Mouse (Mus musculus) hindbrain, embryonic 12.5 days (tissue): ENCODE measurements at regions not wholly inside any gene's neighbourhood (a gene's known extent, or its start where the extent isn't known, plus 50 kb on each side); places are given as distances from the start of the nearest gene placed in this dataset.

Source experiments
- ATAC-seq: fragments of 200-750 bp; cut with Nextera tagmentation; 2 replicates; pipeline ENCODE4 v1.8.0; 2017; ENCODE audit warnings: moderate TSS enrichment; ENCODE audit not compliant: low FRiP score
- H3K27ac ChIP-seq: fragments of 300-500 bp; sonication (generic); 2 replicates; pipeline ENCODE4 v1.5.1; 2016; ENCODE audit warnings: mild to moderate bottlenecking
- H3K27me3 ChIP-seq: fragments of 300-500 bp; sonication (generic); 2 replicates; pipeline ENCODE4 v1.6.1; 2016; ENCODE audit warnings: mild to moderate bottlenecking
- H3K36me3 ChIP-seq: fragments of 300-500 bp; sonication (generic); 2 replicates; pipeline ENCODE4 v1.6.1; 2016; ENCODE audit warnings: mild to moderate bottlenecking
- H3K4me1 ChIP-seq: fragments of 300-500 bp; sonication (generic); 2 replicates; pipeline ENCODE4 v1.6.1; 2016
- H3K4me2 ChIP-seq: fragments of 300-500 bp; sonication (generic); replicated peaks from 2 replicates; pipeline ENCODE4 v1.6.1; 2016; ENCODE audit warnings: mild to moderate bottlenecking
- H3K4me3 ChIP-seq: fragments of 300-500 bp; sonication (generic); 2 replicates; pipeline ENCODE4 v1.5.1; 2016; ENCODE audit warnings: mild to moderate bottlenecking
- H3K9ac ChIP-seq: fragments of 300-500 bp; sonication (generic); 2 replicates; pipeline ENCODE4 v1.6.1; 2016; ENCODE audit warnings: mild to moderate bottlenecking, moderate library complexity
- H3K9me3 ChIP-seq: fragments of 300-500 bp; sonication (generic); replicated peaks from 2 replicates; pipeline ENCODE4 v1.6.1; 2016; ENCODE audit warnings: mild to moderate bottlenecking
- WGBS: fragments of 180-500 bp; shearing (Covaris S2); methylation state at CpG from one replicate; pipeline ENCODE4 v1.1.7; 2016; 5-methylcytosine and 5-hydroxymethylcytosine counted together

GRCm38 (mm10) chr6:148555651-148556483 is 111.7 kb upstream of the Tmtc1 start:
- H3K9ac ChIP-seq: no peak overlapping the region
- no peaks in the 10 kb centered on the region for H3K36me3 ChIP-seq
- no peak overlapping the region for H3K4me2 ChIP-seq
- WGBS: 81% methylated on average over 5 of the region's 5 CpGs
- H3K4me1 ChIP-seq: no peaks in the 10 kb centered on the region
- no peak overlapping the region for H3K4me3 ChIP-seq
- no peaks in the 10 kb centered on the region for H3K27me3 ChIP-seq
- H3K9me3 ChIP-seq: no peaks in the 10 kb centered on the region
- ATAC-seq: no peak
- no peak overlapping the region for H3K27ac ChIP-seq

- Histone ChIP-seq H3K9me3 (no peaks in the 10 kb centered on the region), H3K9ac (no peak overlapping the region), H3K27ac (no peak overlapping the region), H3K4me2 (no peak overlapping the region), H3K4me1 (no peaks in the 10 kb centered on the region), H3K4me3 (no peak overlapping the region), H3K36me3 (no peaks in the 10 kb centered on the region), H3K27me3 (no peaks in the 10 kb centered on the region)
- 92% methylated on average over 3 of the region's 3 CpGs for whole genome bisulfite sequencing
- ATAC-seq: no peak
These were observed 110.3 kb upstream of the Tmtc1 start for GRCm38 (mm10) chr6:148554463-148554862.

GRCm38 (mm10) chr6:148553616-148554015 is 109.4 kb upstream of the Tmtc1 start:
- no peak overlapping the region for H3K4me2 ChIP-seq
- no peak overlapping the region for H3K9ac ChIP-seq
- H3K4me3 ChIP-seq: no peak overlapping the region
- no peaks in the 10 kb centered on the region for H3K36me3 ChIP-seq
- no peak for ATAC-seq
- H3K27ac ChIP-seq: no peak overlapping the region
- H3K9me3 ChIP-seq: no peaks in the 10 kb centered on the region
- H3K27me3 ChIP-seq: no peaks in the 10 kb centered on the region
- no peaks in the 10 kb centered on the region for H3K4me1 ChIP-seq
- WGBS: 88% methylated on average over 5 of the region's 5 CpGs

- H3K36me3 ChIP-seq: no peaks in the 10 kb centered on the region
- 77% methylated on average over 3 of the region's 3 CpGs for WGBS
- no peaks in the 10 kb centered on the region for H3K27me3 ChIP-seq
- no peak overlapping the region for H3K4me3 ChIP-seq
- no peak overlapping the region for H3K27ac ChIP-seq
- no peak overlapping the region for H3K4me2 ChIP-seq
- no peaks in the 10 kb centered on the region for H3K4me1 ChIP-seq
- H3K9ac ChIP-seq: no peak overlapping the region
- ATAC-seq: no peak
- no peaks in the 10 kb centered on the region for H3K9me3 ChIP-seq
These were observed 106.9 kb upstream of the Tmtc1 start for GRCm38 (mm10) chr6:148551097-148551496.

- no peak overlapping the region for H3K4me3 ChIP-seq
- no peaks in the 10 kb centered on the region for H3K9me3 ChIP-seq
- H3K27me3 ChIP-seq: no peaks in the 10 kb centered on the region
- no peaks in the 10 kb centered on the region for H3K36me3 ChIP-seq
- WGBS: 84% methylated on average over 2 of the region's 2 CpGs
- H3K9ac ChIP-seq: no peak overlapping the region
- no peak overlapping the region for H3K4me2 ChIP-seq
- ATAC-seq: no peak
- H3K4me1 ChIP-seq: no peaks in the 10 kb centered on the region
- no peak overlapping the region for H3K27ac ChIP-seq
These were observed 104.1 kb upstream of the Tmtc1 start for GRCm38 (mm10) chr6:148548138-148548778.

GRCm38 (mm10) chr6:148543047-148543446 is 98.9 kb upstream of the Tmtc1 start:
- 80% methylated on average over 3 of the region's 3 CpGs for WGBS
- Histone ChIP-seq H3K4me3 (no peak overlapping the region), H3K9me3 (no peaks in the 10 kb centered on the region), H3K4me2 (no peak overlapping the region), H3K36me3 (no peaks in the 10 kb centered on the region), H3K9ac (no peak overlapping the region), H3K4me1 (no peaks in the 10 kb centered on the region), H3K27ac (no peak overlapping the region), H3K27me3 (no peaks in the 10 kb centered on the region)
- ATAC-seq: no peak

- Histone ChIP-seq H3K9ac (no peak overlapping the region), H3K27ac (no peak overlapping the region), H3K27me3 (no peaks in the 10 kb centered on the region), H3K36me3 (no peaks in the 10 kb centered on the region), H3K4me2 (no peak overlapping the region), H3K4me3 (no peak overlapping the region), H3K4me1 (no peaks in the 10 kb centered on the region), H3K9me3 (no peaks in the 10 kb centered on the region)
- 85% methylated on average over 2 of the region's 2 CpGs for whole genome bisulfite sequencing
- ATAC-seq: no peak
These were observed 97.8 kb upstream of the Tmtc1 start for GRCm38 (mm10) chr6:148541981-148542380.

GRCm38 (mm10) chr6:148539207-148539960 is 95.2 kb upstream of the Tmtc1 start:
- 48% methylated on average over 4 of the region's 4 CpGs for WGBS
- no peak for ATAC-seq

GRCm38 (mm10) chr6:148534364-148534763 is 90.2 kb upstream of the Tmtc1 start:
- ATAC-seq: no peak

More at GRCm38 (mm10) chr6:148539207-148539960, 95.2 kb upstream of the Tmtc1 start:
- Histone ChIP-seq H3K27me3 (no peaks in the 10 kb centered on the region), H3K36me3 (no peaks in the 10 kb centered on the region), H3K27ac (no peak overlapping the region), H3K4me2 (no peak overlapping the region), H3K4me1 (no peaks in the 10 kb centered on the region), H3K9me3 (no peaks in the 10 kb centered on the region), H3K4me3 (no peak overlapping the region), H3K9ac (no peak overlapping the region)

GRCm38 (mm10) chr6:148531068-148531467 is 86.9 kb upstream of the Tmtc1 start:
- H3K9ac ChIP-seq: no peak overlapping the region
- no peaks in the 10 kb centered on the region for H3K36me3 ChIP-seq
- no peak overlapping the region for H3K4me2 ChIP-seq
- H3K4me1 ChIP-seq: no peaks in the 10 kb centered on the region
- WGBS: 85% methylated on average over 1 of the region's 1 CpGs
- H3K27me3 ChIP-seq: no peaks in the 10 kb centered on the region
- no peak for ATAC-seq
- no peak overlapping the region for H3K4me3 ChIP-seq
- H3K9me3 ChIP-seq: no peaks in the 10 kb centered on the region
- no peak overlapping the region for H3K27ac ChIP-seq

More at GRCm38 (mm10) chr6:148534364-148534763, 90.2 kb upstream of the Tmtc1 start:
- H3K36me3 ChIP-seq: no peaks in the 10 kb centered on the region
- H3K4me1 ChIP-seq: no peaks in the 10 kb centered on the region
- no peak overlapping the region for H3K9ac ChIP-seq
- no peaks in the 10 kb centered on the region for H3K9me3 ChIP-seq
- no peak overlapping the region for H3K4me3 ChIP-seq
- H3K27ac ChIP-seq: no peak overlapping the region
- 87% methylated on average over 4 of the region's 4 CpGs for WGBS
- H3K27me3 ChIP-seq: no peaks in the 10 kb centered on the region
- H3K4me2 ChIP-seq: no peak overlapping the region

- no peaks in the 10 kb centered on the region for H3K9me3 ChIP-seq
- no peak overlapping the region for H3K4me2 ChIP-seq
- no peaks in the 10 kb centered on the region for H3K27me3 ChIP-seq
- no peak overlapping the region for H3K9ac ChIP-seq
- H3K4me3 ChIP-seq: no peak overlapping the region
- H3K36me3 ChIP-seq: no peaks in the 10 kb centered on the region
- no peak for ATAC-seq
- H3K4me1 ChIP-seq: no peaks in the 10 kb centered on the region
- no peak overlapping the region for H3K27ac ChIP-seq
- WGBS: 64% methylated on average over 2 of the region's 2 CpGs
These were observed 84.4 kb upstream of the Tmtc1 start for GRCm38 (mm10) chr6:148528611-148529010.

GRCm38 (mm10) chr6:148522893-148523292 is 78.7 kb upstream of the Tmtc1 start:
- no peak for ATAC-seq
- H3K27ac ChIP-seq: no peak overlapping the region
- no peak overlapping the region for H3K4me2 ChIP-seq
- H3K36me3 ChIP-seq: no peaks in the 10 kb centered on the region
- H3K4me1 ChIP-seq: no peaks in the 10 kb centered on the region
- 93% methylated on average over 1 of the region's 1 CpGs for WGBS
- H3K9ac ChIP-seq: no peak overlapping the region
- H3K9me3 ChIP-seq: no peaks in the 10 kb centered on the region
- H3K4me3 ChIP-seq: no peak overlapping the region
- no peaks in the 10 kb centered on the region for H3K27me3 ChIP-seq
